Mouse (Mus musculus) liver, adult 2 months (tissue): Measurements from ENCODE around the gene Nhlrc3.

ENCODE experiments used
- CTCF ChIP-seq: fragments of 200-500 bp; IDR thresholded peaks from 2 replicates; pipeline ENCODE4 v1.5.1; 2011; ENCODE audit warnings: low read depth, low read length, control low read depth
- POLR2A ChIP-seq: fragments of 200-500 bp; IDR thresholded peaks from 2 replicates; pipeline ENCODE4 v1.6.1; 2011; ENCODE audit warnings: low read length, control low read depth; ENCODE audit not compliant: insufficient read depth; ENCODE audit errors: extremely low read depth

- no peak for TF ChIP-seq POLR2A
- TF ChIP-seq CTCF: no peak
These were observed 25.2 kb upstream of the Nhlrc3 start, which contains the start of gene Stoml3 for GRCm38 (mm10) chr3:53488353-53488752.
